Mouse (Mus musculus) lung, adult 10 weeks (tissue): ENCODE results near the gene Gchfr. TPM values are rescaled to one million over a fixed set of nuclear protein-coding genes. Genes with fewer than 3 reads are reported as not detected.

Source experiments
- polyA plus RNA-seq: library from polyadenylated mRNA; stranded (reverse); fragments of 350-450 nt; fragmentation: Illumina TruSeq; extraction: RNeasy Lipid Tissue Mini Kit (QIAGEN cat#74804); gene quantifications from one replicate; pipeline ENCODE4 v1.2.3, GENCODE M21; 2014; ENCODE audit warnings: low read depth, low replicate concordance; ENCODE audit not compliant: insufficient read depth

Gchfr gene
- 5.3 TPM for polyA plus RNA-seq

DNA sequence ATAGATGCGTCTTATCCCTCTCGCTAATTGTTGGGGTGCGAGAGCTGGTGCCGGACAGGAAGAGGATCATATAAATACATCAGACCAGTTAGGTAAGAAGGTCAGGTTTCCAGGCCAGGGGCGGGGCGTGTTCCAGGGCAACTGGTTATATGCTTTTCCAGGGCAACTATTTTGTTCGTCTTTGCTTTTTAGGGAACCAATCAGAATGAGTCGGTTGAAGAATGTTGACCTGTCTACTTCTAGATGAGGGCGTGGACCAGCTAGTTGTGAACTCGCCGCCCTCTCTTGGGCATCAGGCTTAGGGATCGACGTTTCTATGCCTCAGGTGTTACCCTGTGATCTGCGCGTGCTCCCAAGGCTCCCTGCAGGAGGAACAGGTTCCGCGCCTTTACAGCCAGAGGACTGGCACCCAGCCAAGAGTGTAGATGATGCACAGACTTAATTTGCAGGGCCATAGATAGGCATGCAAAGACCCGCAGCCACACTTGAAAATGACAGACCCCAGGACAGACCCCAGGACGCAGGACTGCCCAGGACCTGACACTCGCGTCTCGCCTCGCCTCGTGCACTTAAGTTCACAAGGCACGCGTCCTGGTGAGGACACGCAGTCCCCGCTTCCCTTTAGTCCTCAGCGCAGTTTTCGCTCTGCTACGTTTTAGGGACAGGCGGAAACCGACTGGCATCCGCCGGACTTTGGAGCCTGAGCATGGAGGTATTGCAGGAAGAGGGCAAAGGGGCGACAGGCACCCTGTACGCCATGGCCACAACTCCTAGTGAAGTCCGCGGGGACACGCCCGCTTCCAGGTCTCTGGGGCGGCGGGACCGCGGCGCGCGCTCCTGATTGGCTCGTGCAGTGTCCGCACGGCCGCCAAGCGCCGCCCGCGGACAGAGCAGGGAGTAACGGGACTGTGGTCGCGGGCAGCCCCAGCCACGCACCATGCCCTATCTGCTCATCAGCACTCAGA, at the start of gene Gchfr:
TSS of gene Gchfr (plus strand) at position 873 of the 965 bp plus-strand sequence.

DNA sequence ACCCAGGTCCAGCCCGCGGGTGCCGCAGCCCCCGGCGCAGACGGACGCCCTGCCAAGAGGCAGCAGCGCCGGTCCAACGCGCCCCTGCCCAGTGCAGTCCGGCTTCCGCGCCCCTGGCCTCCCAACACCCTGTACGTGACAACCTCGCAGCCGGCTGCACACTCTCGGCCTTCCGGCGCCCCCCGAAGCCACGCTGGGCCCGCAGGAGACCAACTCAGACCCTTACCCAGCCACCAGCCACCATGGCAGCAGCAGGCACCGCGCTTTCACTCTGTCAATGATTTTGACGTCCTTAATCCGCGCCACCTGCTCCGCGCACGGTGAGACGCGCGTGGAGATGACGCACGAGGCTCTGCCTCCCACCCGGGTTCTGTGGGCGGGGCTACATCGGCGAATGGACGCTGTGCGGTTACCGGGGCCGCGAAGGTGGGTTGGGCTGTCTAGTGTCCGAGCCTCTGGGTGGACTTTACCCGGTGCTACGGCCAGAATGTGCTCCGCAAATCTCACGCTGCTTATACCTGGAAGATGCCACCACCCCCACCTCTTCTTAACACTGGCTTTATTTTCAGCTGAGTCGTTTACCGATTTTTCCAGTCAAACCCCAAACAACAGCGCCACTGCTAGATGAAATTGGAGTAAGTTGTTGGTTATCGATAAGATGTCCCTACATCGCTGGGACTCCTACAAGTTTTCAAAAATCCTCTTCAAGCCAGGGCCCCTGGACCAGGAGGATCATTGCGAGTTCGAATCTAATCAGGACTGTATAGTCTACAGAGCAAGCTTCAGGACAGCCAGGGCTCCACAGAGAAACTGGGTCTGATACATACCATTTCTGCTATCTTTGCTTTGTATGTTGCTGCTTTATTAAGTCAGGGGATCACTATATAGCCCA, 10.6 kb upstream of the Gchfr start, which contains the start of gene Rmdn3:
TSS of gene Rmdn3 (minus strand) at position 354 of the 892 bp plus-strand sequence.

DNA sequence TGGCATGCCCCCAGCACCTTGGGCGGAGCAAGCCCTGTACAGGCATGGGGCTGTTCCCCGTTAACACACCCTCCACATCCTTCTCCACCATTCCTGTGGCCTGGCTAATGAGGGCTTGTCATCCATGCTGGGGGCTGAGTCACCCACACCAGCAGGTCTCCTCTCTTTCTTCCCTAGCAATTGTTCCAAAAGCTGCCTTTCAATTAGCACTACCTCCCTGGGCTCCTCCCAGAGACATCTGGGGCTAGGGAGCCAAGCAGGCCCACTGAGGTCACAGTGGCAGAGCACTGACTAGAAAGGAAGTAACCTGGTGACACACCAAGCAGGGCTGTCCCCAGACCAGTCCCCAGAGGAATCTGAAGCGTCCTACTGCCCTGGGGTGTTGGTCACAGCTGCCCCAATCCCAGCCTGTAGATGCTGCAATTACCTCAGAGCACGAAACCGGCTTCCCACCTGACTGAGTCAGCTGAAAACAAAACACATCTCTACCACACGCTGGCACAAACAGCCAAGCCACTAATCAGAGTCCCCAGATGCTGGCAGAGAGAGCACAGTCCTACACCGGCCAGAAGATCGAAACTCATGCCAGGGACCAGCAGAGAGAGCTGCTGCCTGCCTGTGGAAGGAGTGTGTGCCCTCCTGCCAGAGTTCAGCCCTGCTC, 6.5 kb downstream of the Gchfr start, which contains the start of gene Gm14137:
TSS of gene Gm14137 (plus strand) at position 519 of the 661 bp plus-strand sequence.

DNA sequence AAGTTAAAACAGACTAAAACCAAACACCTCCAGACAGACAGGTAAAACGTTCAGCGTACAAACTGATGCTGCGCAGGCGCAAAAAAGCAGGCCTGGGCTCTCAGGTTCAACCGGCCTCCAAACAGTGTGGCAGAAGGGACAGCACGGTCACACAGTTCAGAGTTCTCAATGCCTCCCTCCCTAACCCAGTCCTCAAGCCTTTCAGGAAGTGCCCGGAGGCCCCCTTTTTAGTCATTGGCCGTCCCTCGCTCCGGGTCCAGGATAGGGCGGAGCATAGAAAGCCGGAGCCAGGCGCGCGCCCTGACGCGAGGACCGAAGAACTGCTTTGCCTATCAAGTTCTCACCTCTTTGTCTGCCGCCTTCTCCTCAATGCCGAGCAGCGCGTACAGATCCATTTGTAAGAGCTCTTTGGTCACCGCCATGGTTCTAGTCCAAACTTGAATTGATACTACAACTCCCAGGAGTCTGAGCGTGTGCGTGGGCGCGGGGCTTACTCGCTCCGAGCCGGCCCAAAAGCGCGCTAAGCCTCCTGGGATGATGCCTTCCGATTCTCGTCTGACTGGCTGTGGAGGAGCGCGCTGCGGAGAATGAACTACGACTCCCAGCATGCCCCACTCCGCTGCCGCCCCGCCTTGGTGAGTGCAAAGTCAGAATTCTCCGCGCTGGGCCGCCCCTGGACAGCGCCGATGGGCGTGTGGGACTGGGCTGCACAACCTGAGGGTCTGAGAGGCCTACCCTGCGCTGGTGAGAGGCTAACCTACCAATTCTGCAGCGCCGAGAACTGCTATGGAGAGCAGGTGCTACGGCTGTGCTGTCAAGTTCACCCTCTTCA, 41.0 kb downstream of the Gchfr start, which contains the start of the genes Zfyve19 and Dnajc17:
TSS of gene Zfyve19 (plus strand) at position 274 of the 832 bp plus-strand sequence.
TSS of gene Dnajc17 (minus strand) at position 452 of the 832 bp plus-strand sequence.

Other genes with a start within 250 kb of the Gchfr start
- gene Chst14, start 241.3 kb upstream of the Gchfr start, polyA plus RNA-seq, result 10.3 TPM
- gene Ccdc32, start 138.4 kb upstream of the Gchfr start, polyA plus RNA-seq, result 14.1 TPM
- gene Rpusd2, start 133.0 kb upstream of the Gchfr start, polyA plus RNA-seq, result 1.1 TPM
- 0.06 TPM for gene Knl1, start 120.7 kb upstream of the Gchfr start, polyA plus RNA-seq
- gene Rad51, start 55.0 kb upstream of the Gchfr start, polyA plus RNA-seq, result 0.85 TPM
- 20.4 TPM for gene Rmdn3, start 10.7 kb upstream of the Gchfr start, polyA plus RNA-seq
- gene Gm14137, start 6.7 kb downstream of the Gchfr start, polyA plus RNA-seq, result not detected
- 17.0 TPM for gene Zfyve19, start 40.8 kb downstream of the Gchfr start, polyA plus RNA-seq
- gene Dnajc17, start 41.0 kb downstream of the Gchfr start, polyA plus RNA-seq, result 13.5 TPM
- 5.5 TPM for gene Ppp1r14d, start 62.1 kb downstream of the Gchfr start, polyA plus RNA-seq
- 27.2 TPM for gene Spint1, start 69.6 kb downstream of the Gchfr start, polyA plus RNA-seq
- gene Rhov, start 103.5 kb downstream of the Gchfr start, polyA plus RNA-seq, result 1.7 TPM
- gene Vps18, start 121.0 kb downstream of the Gchfr start, polyA plus RNA-seq, result 7.4 TPM
- 31.5 TPM for gene Dll4, start 158.0 kb downstream of the Gchfr start, polyA plus RNA-seq
- 2.2 TPM for gene Chac1, start 183.5 kb downstream of the Gchfr start, polyA plus RNA-seq